Mouse (Mus musculus): ENCODE measurements around the gene Nr3c2.

The Nr3c2 gene

DNA sequence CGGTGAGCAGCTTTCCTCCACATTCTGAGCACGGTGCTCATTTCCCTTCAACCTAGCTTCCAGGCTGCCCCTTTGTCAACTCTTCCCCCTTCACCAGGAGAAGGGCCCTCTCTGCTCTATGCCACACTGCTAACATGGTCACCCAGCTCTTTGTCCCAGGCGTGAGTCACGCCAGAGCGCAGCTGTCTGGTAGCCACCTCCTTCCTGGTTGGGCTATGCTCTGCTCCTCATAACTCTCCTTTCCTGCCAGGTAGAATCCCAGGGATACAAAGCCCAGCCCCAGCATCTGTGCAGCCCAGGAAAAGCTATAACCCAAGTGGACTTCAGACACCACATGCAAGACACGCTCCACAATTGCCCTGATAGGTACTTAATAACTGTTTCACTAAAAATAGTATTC lies 362.0 kb downstream of the Nr3c2 start:
- DNase-seq = no peak

DNA sequence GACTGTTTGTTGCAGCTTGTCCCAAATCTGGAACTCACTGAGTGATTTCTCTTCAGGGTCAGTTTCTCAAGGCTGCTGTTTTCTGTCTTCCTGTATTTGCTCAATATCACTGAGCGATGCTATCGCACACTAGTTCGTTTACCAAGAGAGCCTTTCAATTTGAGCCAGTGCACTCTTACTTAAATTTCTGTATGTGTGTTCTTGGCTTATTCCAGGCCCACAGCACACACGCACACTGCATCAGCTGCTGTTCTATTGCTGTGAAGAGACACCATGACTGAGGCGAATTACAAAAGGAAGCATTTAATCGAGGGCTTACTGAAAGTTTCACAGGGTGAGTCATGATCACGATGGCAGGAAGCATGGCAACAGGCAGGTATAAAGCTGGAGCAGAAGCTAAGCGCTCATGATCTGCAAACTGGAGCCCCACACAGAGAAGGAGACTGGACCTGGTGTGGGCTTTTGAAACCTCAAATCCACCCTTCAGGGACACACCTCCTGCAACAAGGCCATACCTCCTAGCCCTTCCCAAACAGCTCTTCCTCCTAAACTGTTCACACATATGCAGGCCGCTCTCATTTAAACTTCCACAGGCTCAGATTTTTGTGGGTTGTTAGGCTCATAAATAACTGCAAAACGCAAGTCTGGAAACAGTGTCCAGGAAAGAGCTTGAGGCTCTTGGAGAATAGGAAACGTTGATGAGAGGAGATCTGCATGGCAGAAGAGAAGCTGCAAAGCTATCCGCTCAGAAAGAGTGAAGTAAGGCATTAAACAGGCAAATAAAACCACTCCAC lies 363.2 kb downstream of the Nr3c2 start:
- no peak for DNase-seq

DNA sequence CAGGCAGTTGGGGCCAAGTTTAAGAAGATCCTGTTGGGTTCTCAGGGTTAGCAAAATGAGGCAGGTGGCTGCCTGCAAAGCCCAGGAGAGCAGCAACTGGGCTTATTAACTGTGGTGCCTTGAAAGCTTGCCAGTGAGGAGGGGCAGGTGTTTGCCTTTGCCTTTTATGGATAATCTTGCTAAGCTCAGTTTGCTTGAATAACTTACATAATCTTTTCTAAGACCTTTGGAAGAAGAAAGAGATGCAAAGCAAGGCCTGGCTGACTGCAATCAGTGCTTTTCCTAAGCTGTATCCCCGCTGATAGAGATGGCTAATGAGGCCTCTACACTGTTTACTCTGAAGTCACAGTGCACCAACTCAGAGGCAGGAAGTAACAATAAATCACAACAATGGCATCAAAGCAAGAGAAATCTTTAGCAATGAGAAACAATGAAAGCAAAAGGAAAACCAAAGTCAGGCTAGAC lies 368.7 kb downstream of the Nr3c2 start:
- DNase-seq = no peak

DNA sequence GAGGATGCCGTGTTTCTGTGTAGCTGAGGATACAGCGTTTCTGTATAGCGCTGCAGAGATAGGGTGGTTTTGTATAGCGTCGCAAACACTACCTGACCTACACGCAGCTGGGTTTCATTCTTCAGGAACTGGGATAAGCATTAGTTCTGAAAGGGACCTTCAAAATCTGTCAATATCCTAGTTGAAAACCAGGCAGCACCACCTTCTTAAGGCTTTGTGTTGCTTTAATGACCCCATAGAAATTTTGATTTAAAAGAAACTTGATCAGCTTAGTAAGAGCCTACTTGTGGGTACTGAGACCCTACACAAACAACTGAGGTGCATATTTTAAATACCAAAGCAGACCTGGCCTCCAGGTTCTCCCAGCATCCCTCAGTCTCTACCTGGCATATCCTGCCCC lies 372.9 kb downstream of the Nr3c2 start:
- DNase-seq = no peak

DNA sequence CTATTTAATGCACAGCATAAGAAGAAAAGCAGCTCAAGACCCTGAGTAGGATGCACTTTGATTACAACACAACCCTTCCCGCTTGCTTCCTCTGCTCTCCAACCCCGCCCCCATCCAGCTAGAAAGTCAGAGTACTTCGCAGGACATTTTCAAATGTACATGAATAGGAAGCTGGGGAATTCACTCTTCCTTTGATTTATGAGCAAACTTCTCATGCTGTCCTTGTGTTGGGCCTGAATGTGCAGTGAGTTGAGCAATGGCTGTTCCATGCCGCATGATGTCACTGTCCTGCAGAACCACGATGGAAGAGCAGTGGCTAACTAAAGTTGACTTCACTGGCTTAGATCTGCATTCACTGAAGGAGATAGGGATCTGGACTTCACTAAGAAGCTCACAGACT lies 376.3 kb downstream of the Nr3c2 start:
- no peak for DNase-seq

DNA sequence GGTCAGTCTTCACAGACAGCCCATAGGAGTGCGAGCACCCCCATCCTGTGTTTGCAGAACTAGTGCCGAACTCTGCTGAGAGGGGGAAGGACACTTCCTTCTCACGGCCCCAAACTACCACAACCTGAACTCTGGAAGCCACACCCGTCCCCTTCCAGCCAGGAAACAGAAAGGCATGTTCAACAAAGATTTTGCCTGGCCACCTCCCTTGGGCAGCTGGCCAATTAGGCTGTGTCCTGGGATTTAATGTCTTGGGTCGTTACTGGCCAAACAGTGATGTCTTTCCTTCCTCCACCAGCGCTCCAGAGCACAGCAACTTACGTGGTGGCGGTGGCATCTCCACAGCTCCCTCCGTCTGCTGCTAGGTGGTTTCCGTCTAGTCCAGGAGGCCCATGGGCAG lies 377.6 kb downstream of the Nr3c2 start:
- DNase-seq = peak; percentile 18

DNA sequence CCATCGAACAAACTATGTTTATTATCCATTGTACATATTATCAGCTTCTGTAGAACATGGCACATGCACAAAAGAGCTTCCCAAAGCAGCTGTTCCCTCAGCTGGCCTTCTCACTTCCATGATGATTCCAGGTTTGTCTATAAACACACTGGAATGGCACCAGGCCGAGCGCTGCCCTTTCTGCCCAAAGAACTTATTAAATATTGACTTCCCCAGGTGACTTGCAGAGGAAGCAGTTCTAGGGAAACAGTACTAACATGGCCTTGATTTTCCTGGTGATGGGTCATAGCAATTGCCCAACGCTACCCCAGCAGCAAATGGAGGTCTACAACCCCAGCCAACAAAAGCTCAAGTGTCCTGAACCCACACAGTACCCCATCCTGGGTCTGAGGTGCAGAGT lies 379.0 kb downstream of the Nr3c2 start:
- DNase-seq = no peak

DNA sequence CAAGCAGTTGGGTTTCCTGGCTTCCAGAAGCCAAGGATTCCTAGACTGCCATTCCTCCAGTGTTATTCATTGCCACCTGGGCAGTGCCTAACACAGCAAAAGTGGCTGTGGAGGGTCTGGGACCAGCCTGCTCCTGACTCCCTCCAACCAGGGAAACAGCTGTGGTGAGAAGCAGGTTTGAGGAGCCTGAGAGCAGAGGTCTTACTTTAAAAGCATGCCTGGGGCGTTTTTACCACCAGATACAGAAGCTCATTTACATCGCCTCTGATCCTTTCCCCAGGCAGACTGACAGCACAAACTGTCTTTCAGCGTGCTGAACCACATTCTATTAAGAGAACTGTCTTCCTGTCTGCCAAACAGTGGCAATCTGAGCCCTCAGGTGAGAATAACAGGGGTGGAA lies 380.7 kb downstream of the Nr3c2 start:
- DNase-seq = peak; percentile 24

DNA sequence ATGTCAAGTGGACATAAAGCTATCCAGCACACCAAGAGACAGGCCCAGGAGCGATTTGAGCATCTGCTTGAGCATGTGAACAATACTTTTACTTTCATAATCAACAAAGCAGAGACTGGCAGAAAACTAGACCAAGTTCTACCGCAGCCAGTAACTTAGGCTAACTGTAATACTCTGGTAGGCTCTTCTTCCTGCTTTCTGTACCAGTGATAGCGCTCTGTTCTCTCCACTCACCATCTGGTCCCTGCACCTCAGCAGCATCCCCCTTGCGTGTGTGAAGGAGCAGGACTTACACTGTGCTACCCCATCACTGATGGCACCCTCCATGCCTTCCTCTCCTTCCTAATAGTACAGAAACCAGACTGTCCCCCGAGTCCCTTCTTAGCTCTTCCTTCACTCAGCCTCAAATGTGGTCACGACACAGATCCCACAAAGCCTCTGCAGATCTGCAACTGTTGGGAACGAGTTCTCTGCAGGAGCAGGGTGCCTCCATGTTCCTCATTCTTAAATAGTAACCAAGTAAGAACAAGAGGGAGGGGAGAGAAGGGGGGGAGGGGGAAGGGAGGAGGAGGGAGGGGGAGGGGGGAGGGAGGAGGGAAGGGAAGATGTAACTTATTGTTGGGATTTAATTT lies 383.5 kb downstream of the Nr3c2 start:
- peak; percentile 44 for DNase-seq

DNA sequence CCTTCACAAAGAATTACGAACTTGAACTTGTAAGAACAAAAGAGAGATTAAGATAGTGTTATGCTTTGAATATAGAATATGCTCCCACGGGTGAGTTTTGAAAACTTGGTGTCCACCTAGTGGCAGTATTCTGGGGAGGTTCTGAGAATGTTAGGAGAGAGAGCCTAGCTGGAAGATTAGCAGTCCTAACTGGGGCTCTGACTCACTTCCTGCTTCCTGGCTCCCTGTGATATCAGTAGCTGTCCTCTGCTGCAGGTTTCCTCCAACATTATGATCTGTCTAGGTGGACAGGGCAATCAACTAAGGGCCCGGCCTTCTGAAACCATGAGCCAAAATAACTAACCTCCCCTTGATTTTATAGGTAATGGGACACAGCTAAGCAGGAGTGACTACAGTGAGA lies 385.2 kb downstream of the Nr3c2 start:
- DNase-seq = no peak

DNA sequence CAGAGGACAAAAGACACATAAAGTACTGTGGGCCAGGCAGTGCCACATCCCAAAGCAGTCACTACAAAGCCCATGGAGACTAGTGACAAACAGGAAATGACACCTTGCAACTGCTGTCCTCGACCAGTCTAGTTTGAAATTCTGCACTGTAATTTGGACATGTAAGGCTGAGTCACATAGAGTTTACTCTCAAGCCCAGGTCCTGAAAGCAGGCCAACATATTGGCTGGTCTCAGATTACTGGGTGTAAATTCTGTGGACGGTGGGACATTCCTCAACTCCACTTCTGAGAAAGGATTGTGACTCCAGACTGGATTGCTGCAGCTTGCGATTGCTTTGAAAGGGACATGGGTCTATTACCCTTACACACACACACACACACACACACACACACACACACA lies 388.8 kb downstream of the Nr3c2 start:
- DNase-seq = no peak

DNA sequence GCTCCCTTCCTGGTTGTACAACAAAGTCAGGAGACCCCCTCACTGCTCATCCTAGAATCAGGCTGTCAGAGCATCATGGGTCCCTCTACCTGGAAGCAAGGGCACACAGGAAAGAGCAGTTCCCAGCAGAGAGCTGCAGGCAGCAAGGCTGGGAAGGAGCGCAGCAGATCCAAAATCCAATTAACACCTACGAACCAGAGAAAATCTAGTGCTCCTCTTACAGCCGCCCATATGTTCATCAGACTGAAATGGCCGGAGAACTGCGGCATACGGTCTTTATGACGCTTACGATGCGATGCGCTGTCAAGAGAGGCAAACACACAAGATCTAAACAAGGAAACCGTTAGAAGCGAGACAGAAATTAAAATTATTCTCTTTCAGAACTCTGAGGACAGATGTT lies 389.2 kb downstream of the Nr3c2 start:
- DNase-seq = no peak

DNA sequence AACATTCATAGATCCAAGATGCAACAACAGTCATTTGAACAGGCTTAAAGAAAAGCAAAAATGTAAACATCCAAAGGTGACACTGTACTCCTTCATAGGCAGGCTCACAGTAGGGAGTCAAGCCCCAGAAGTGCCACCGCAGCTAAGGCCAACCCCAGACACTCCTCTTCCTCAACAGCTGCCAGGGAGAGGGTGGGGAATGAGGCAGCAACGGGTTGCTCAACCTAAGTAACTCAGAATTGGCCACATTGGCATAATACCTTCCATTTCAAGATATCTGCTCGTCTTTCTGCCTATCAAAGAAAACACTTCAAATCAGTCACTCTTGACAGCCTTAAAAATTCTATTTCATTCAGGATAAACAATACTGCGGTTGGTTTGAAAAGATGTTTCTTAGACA lies 392.9 kb downstream of the Nr3c2 start:
- DNase-seq = peak; percentile 38

DNA sequence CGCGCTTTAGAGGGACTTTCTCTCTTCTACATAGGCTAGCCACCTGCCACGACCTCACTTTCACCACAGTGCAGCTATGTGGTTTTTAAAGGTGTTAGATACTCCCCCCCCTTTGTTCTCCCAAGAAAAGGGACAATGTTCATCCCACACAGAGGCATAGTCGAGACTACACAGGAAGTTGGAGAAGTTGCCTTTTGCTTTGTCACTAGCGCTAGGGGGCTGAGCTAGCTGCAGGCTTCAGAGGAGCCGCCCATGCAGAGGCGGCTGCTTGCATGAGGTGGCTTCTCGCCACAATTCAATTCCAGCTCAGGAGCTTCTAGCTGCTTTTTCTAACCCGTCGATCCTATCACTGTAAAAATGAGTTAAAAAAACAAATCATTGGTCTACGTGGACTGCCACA lies 393.4 kb downstream of the Nr3c2 start:
- peak; percentile 55 for DNase-seq

DNA sequence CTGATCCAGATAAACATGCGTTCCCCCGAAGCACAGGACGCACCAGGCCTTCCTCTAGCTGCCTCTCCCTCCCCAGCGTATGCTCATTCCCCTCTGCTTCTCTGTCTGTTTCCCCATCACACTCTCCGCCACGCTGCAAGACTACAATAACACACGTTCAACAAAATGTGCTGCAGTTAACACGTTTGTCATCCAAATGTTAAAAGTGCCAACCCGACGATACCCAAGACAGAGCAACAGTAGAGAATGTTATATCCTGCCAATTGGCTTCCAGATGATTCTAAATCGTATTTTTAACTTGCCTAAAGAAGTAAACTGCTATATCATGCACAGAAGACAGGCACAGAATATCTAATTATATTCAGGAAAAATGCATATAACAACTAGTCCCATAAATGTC lies 395.4 kb downstream of the Nr3c2 start:
- no peak for DNase-seq

Data from thymus, postnatal 14 days (tissue).